Mouse (Mus musculus): Measurements from ENCODE around the gene Ncln. TPM values are rescaled to one million over a fixed set of nuclear protein-coding genes. Genes with fewer than 3 reads are reported as not detected.

Ncln gene
- polyA plus RNA-seq, 1 experiment from 2014 or later = 40.9 TPM

GRCm38 (mm10) chr10:81523142-81523541 is 26.9 kb upstream of the Ncln start:
- H3K4me3 ChIP-seq (ENCODE audit: low read depth, low read length) = peak overlapping the region; percentile 31; the same call in 1 of the 2 replicates
- no peak overlapping the region for H3K27ac ChIP-seq (ENCODE audit: low read depth, low read length)
- ATAC-seq (replicated peaks; ENCODE audit: insufficient number of reproducible peaks, low FRiP score, low TSS enrichment) = no peak
- H3K27me3 ChIP-seq (ENCODE audit: control insufficient read depth, insufficient read depth, low read length) = no peaks in the 10 kb centered on the region
- H3K9me3 ChIP-seq (replicated peaks; ENCODE audit: control insufficient read depth, low read length) = no peaks in the 10 kb centered on the region
- peak overlapping the region; percentile 63 for H3K4me2 ChIP-seq
- peaks cover 13% of the 10 kb centered on the region for H3K4me1 ChIP-seq (ENCODE audit: control insufficient read depth, insufficient read depth, low read length)
- WGBS (ENCODE audit: insufficient replicate concordance) = 67% methylated on average over 6 of the region's 6 CpGs
- no peak overlapping the region; the same call in 1 of the 2 replicates for H3K9ac ChIP-seq (ENCODE audit: low read depth, low read length)
- H3K36me3 ChIP-seq (ENCODE audit: control insufficient read depth, insufficient read depth, low read length) = no peaks in the 10 kb centered on the region

- Histone ChIP-seq H3K27ac (ENCODE audit: low read depth, low read length) (no peak overlapping the region), H3K36me3 (ENCODE audit: control insufficient read depth, insufficient read depth, low read length) (no peaks in the 10 kb centered on the region), H3K9ac (ENCODE audit: low read depth, low read length) (no peak overlapping the region), H3K9me3 (replicated peaks; ENCODE audit: control insufficient read depth, low read length) (no peaks in the 10 kb centered on the region), H3K4me1 (ENCODE audit: control insufficient read depth, insufficient read depth, low read length) (peaks cover 12% of the 10 kb centered on the region), H3K27me3 (ENCODE audit: control insufficient read depth, insufficient read depth, low read length) (no peaks in the 10 kb centered on the region), H3K4me3 (ENCODE audit: low read depth, low read length) (no peak overlapping the region), H3K4me2 (no peak overlapping the region)
- 63% methylated on average over 3 of the region's 3 CpGs for WGBS (ENCODE audit: insufficient replicate concordance)
- no peak for ATAC-seq (replicated peaks; ENCODE audit: insufficient number of reproducible peaks, low FRiP score, low TSS enrichment)
Observed at GRCm38 (mm10) chr10:81519978-81520365, 23.8 kb upstream of the Ncln start.

GRCm38 (mm10) chr10:81519227-81519977 is 23.2 kb upstream of the Ncln start:
- no peaks in the 10 kb centered on the region for H3K36me3 ChIP-seq (ENCODE audit: control insufficient read depth, insufficient read depth, low read length)
- WGBS (ENCODE audit: insufficient replicate concordance) = 59% methylated on average over 6 of the region's 6 CpGs
- no peak for ATAC-seq (replicated peaks; ENCODE audit: insufficient number of reproducible peaks, low FRiP score, low TSS enrichment)
- H3K4me1 ChIP-seq (ENCODE audit: control insufficient read depth, insufficient read depth, low read length) = peaks cover 10% of the 10 kb centered on the region
- no peak overlapping the region for H3K9ac ChIP-seq (ENCODE audit: low read depth, low read length)
- no peak overlapping the region for H3K27ac ChIP-seq (ENCODE audit: low read depth, low read length)
- H3K9me3 ChIP-seq (replicated peaks; ENCODE audit: control insufficient read depth, low read length) = no peaks in the 10 kb centered on the region
- H3K27me3 ChIP-seq (ENCODE audit: control insufficient read depth, insufficient read depth, low read length) = no peaks in the 10 kb centered on the region
- H3K4me3 ChIP-seq (ENCODE audit: low read depth, low read length) = no peak overlapping the region
- no peak overlapping the region for H3K4me2 ChIP-seq

- Histone ChIP-seq H3K4me3 (ENCODE audit: low read depth, low read length) (no peak overlapping the region), H3K4me2 (no peak overlapping the region), H3K36me3 (ENCODE audit: control insufficient read depth, insufficient read depth, low read length) (no peaks in the 10 kb centered on the region), H3K9me3 (replicated peaks; ENCODE audit: control insufficient read depth, low read length) (0 out of 2 replicates have a peak, but pooled peaks cover 4% of the 10 kb centered on the region), H3K9ac (ENCODE audit: low read depth, low read length) (no peak overlapping the region), H3K27me3 (ENCODE audit: control insufficient read depth, insufficient read depth, low read length) (no peaks in the 10 kb centered on the region), H3K4me1 (ENCODE audit: control insufficient read depth, insufficient read depth, low read length) (peaks cover 2% of the 10 kb centered on the region), H3K27ac (ENCODE audit: low read depth, low read length) (no peak overlapping the region)
- WGBS (ENCODE audit: insufficient replicate concordance) = 16% methylated on average over 4 of the region's 4 CpGs
- ATAC-seq (replicated peaks; ENCODE audit: insufficient number of reproducible peaks, low FRiP score, low TSS enrichment) = no peak
Observed at GRCm38 (mm10) chr10:81518546-81518945, 22.4 kb upstream of the Ncln start.

- WGBS (ENCODE audit: insufficient replicate concordance) = 70% methylated on average over 8 of the region's 8 CpGs
- Histone ChIP-seq H3K36me3 (ENCODE audit: control insufficient read depth, insufficient read depth, low read length) (no peaks in the 10 kb centered on the region), H3K4me2 (no peak overlapping the region), H3K4me3 (ENCODE audit: low read depth, low read length) (no peak overlapping the region), H3K27me3 (ENCODE audit: control insufficient read depth, insufficient read depth, low read length) (peaks cover 7% of the 10 kb centered on the region), H3K9me3 (replicated peaks; ENCODE audit: control insufficient read depth, low read length) (0 out of 2 replicates have a peak, but pooled peaks cover 4% of the 10 kb centered on the region), H3K4me1 (ENCODE audit: control insufficient read depth, insufficient read depth, low read length) (no peaks in the 10 kb centered on the region), H3K27ac (ENCODE audit: low read depth, low read length) (no peak overlapping the region), H3K9ac (ENCODE audit: low read depth, low read length) (no peak overlapping the region)
- ATAC-seq (replicated peaks; ENCODE audit: insufficient number of reproducible peaks, low FRiP score, low TSS enrichment) = no peak
Observed at GRCm38 (mm10) chr10:81517227-81517626, 21.0 kb upstream of the Ncln start.

GRCm38 (mm10) chr10:81513798-81514197 is 17.6 kb upstream of the Ncln start:
- H3K4me2 ChIP-seq = no peak overlapping the region

GRCm38 (mm10) chr10:81510246-81510810 is 14.1 kb upstream of the Ncln start:
- no peak overlapping the region for H3K4me2 ChIP-seq
- 75% methylated on average over 14 of the region's 14 CpGs for WGBS (ENCODE audit: insufficient replicate concordance)
- no peaks in the 10 kb centered on the region for H3K36me3 ChIP-seq (ENCODE audit: control insufficient read depth, insufficient read depth, low read length)
- no peak overlapping the region for H3K27ac ChIP-seq (ENCODE audit: low read depth, low read length)
- H3K4me3 ChIP-seq (ENCODE audit: low read depth, low read length) = no peak overlapping the region
- peaks cover 16% of the 10 kb centered on the region for H3K27me3 ChIP-seq (ENCODE audit: control insufficient read depth, insufficient read depth, low read length)
- no peaks in the 10 kb centered on the region for H3K4me1 ChIP-seq (ENCODE audit: control insufficient read depth, insufficient read depth, low read length)
- no peak overlapping the region for H3K9ac ChIP-seq (ENCODE audit: low read depth, low read length)
- no peak for ATAC-seq (replicated peaks; ENCODE audit: insufficient number of reproducible peaks, low FRiP score, low TSS enrichment)
- H3K9me3 ChIP-seq (replicated peaks; ENCODE audit: control insufficient read depth, low read length) = 0 out of 2 replicates have a peak, but pooled peaks cover 4% of the 10 kb centered on the region

More at GRCm38 (mm10) chr10:81513798-81514197, 17.6 kb upstream of the Ncln start:
- no peak for ATAC-seq (replicated peaks; ENCODE audit: insufficient number of reproducible peaks, low FRiP score, low TSS enrichment)
- Histone ChIP-seq H3K4me1 (ENCODE audit: control insufficient read depth, insufficient read depth, low read length) (no peaks in the 10 kb centered on the region), H3K27me3 (ENCODE audit: control insufficient read depth, insufficient read depth, low read length) (peaks cover 16% of the 10 kb centered on the region), H3K27ac (ENCODE audit: low read depth, low read length) (no peak overlapping the region), H3K9ac (ENCODE audit: low read depth, low read length) (no peak overlapping the region), H3K36me3 (ENCODE audit: control insufficient read depth, insufficient read depth, low read length) (no peaks in the 10 kb centered on the region), H3K4me3 (ENCODE audit: low read depth, low read length) (no peak overlapping the region), H3K9me3 (replicated peaks; ENCODE audit: control insufficient read depth, low read length) (0 out of 2 replicates have a peak, but pooled peaks cover 4% of the 10 kb centered on the region)
- WGBS (ENCODE audit: insufficient replicate concordance) = 83% methylated on average over 5 of the region's 5 CpGs

- Histone ChIP-seq H3K4me3 (ENCODE audit: low read depth, low read length) (no peak overlapping the region), H3K4me1 (ENCODE audit: control insufficient read depth, insufficient read depth, low read length) (no peaks in the 10 kb centered on the region), H3K4me2 (no peak overlapping the region), H3K27me3 (ENCODE audit: control insufficient read depth, insufficient read depth, low read length) (peaks cover 25% of the 10 kb centered on the region), H3K9me3 (replicated peaks; ENCODE audit: control insufficient read depth, low read length) (no peaks in the 10 kb centered on the region), H3K36me3 (ENCODE audit: control insufficient read depth, insufficient read depth, low read length) (no peaks in the 10 kb centered on the region), H3K9ac (ENCODE audit: low read depth, low read length) (no peak overlapping the region), H3K27ac (ENCODE audit: low read depth, low read length) (no peak overlapping the region)
- 56% methylated on average over 13 of the region's 13 CpGs for WGBS (ENCODE audit: insufficient replicate concordance)
- no peak for ATAC-seq (replicated peaks; ENCODE audit: insufficient number of reproducible peaks, low FRiP score, low TSS enrichment)
Observed at GRCm38 (mm10) chr10:81507691-81508489, 11.7 kb upstream of the Ncln start.
